Mouse (Mus musculus) hindlimb bud, embryonic 11.5 days (tissue): ENCODE results near the gene Zfp950.

Experiments
- DNase-seq: peaks from one replicate; pipeline ENCODE4 v3.0.0-alpha.2; 2012; ENCODE audit warnings: low read depth, low spot score; ENCODE audit errors: extremely low spot score

The Zfp950 gene

DNA sequence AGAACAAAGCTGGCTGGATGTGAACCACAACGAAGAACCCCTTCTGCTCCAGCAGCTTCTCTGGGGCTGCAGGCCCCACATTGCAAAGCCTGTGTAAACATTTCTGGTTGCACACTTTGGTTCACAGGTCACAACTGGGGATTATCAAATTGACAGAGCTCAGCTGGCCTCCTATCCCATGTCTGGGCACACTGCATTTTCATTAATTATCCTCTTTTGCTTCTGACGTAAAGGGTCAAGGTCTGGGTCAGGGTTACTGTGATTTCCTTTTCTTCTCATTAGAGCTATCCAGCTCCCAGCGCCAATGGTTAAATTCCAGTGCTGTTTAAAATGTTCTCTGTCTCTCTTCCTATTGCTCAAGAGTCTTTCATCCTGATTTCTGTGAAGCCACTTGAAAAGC lies 83.1 kb downstream of the Zfp950 start:
- DNase-seq, result peak; percentile 20

DNA sequence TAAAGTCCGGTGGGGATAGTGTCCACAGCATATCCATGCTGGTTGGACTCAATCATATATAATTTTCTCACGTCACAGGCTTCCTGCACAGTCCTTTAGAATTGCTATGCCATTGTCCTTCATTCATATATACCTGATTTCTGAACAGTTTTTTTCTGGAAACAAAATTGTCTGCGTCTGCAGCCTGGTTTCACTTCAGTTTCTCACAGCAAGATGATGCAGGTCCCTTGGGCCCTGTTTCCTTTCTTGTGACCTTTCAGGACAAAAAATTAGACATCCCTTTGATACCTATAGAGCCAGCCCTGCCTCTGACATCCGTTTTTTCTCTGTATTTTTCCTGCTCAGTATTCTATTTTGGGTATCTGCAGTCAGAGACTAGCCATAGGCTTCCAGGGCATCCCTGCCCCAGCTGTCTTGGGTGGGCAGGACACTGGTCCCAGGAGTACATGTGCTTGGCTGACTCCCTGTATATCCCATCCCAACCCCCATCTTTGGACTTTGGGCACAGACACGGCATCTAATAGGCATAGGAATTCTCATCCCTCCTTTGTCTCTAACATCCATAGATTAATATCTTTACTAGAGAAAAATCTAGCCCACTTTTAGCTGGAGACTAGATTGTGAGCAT lies 83.7 kb downstream of the Zfp950 start:
- DNase-seq, result no peak

DNA sequence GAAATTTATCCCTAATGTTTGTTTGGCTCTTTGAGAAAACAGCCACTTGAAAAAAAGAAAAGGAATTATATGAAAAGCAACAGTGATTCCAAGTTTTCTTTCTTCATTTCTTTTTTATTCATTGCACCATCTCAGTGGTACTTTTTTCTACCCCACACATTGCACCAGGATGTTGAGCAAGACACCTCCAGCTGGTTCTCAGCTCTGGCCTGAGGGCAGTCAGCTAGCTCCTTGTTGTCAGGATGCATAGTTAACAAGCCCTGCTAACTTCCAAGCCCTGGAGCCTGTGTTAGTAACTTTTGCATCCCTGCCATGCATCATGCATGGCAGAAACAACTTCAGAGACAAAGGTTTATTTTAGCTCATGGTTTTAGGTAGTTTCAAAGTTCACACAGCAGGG lies 87.9 kb downstream of the Zfp950 start:
- no peak for DNase-seq

DNA sequence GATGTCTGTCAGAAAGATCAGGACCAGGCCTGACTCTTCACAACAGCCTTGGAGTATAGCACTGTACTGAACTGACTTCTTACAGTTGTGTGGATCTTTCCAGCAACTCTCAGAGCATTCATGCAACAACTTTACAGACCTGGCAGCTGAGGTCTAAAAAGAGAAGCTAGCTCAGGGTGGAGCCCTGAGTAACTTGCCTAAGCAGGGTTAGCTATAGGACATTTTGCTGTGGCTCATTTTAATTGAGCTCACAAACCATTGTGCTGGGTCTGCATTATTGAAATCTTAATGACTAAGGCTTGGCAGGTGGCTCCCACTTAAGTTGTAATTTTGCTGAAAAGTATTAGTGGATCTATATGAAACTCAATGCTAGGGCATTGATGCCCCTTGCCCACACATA lies 88.6 kb downstream of the Zfp950 start:
- no peak for DNase-seq

DNA sequence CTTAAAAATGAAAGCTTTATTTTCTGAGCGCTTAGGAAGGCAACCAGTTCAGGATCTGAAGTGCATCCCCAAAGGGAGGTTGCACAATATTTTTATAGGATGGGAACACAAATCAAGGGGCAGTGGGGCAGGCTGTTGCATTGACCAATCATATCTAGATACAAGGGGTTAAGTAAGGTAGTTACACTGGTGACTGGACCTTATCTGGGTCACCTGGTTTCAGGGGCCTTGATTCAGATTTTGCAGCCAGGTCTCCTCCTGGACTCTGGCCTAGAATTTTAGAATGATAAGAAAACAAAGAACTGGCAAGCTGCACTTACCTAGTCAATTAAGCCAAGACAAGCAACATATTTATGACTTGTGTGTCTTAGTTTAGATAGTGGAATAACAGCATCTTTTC lies 89.5 kb downstream of the Zfp950 start:
- DNase-seq, result no peak

DNA sequence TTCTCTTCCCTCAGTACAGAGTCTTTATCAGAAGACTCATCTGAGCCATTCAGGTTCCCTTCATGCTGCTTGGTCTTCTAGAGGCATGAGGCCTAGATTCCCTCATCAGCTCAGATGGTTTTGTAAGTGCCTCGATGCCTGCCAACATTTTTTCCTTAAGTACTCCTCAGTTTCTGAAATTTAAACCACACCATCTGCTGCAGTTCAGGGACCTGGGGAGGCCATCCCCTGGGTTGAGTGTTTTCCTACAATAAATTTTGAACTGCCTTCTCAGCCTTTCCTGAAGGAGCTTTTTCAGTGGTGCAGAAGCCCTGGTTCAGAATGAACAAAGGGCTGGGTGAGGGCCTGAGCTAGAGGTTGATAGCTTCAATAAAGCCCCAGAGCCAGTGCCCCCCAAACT lies 91.2 kb downstream of the Zfp950 start:
- no peak for DNase-seq

DNA sequence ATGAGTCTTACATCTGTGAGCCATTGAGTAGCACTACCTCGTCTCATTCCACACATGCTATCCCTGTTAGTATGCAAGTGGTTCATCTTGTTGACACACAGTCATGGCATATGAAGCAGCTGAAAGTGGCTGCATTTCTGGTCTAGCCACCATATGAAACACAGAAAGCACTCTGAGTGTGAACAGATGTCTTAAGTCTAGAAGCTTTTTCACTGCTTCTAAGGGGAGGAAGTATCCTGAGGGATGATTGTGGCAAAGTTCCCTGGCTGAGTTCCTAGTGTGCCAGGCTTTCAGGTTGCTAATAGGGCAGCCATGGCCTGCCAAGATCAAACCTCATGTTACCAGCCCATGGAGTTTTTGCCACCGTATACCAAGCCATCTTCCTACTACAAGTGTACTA lies 92.0 kb downstream of the Zfp950 start:
- DNase-seq, result no peak

DNA sequence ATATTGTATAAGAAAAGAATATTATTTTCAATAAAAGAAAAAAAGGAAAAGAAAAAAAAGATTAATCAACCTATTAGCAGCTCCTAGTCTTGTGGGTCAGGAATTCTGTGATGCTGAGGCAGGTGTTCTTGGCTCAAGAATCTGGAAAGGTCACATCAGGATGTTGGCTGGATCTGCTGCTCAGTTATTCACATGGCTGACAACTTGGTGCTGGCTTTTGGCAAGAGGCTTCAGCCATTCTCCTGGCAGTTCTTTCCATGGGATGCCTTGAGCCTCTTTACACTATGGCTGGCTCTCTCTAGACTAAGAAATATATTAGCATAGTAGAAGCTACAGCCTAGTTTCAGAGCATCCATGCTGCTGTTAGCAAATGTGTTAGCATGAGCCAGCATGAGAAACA lies 101.5 kb downstream of the Zfp950 start:
- DNase-seq, result no peak

DNA sequence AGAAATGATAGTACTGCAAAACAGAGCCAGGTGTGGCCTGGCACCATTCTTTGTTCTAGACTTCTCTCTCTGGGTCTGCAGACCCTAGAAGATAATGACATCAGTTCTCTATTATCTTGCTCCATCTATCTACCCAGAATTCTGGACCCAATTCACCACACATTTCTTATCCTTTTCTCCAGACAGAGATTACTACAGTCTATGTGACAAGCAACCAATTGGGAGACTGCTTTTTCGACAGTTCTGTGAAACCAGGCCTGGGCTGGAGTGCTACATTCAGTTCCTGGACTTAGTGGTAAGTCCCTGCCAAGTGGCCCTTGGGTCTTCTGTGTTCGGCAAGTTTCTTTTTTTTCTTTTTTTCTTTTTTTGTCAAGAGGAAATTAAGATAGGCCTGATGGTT lies 109.1 kb downstream of the Zfp950 start:
- DNase-seq, result no peak

DNA sequence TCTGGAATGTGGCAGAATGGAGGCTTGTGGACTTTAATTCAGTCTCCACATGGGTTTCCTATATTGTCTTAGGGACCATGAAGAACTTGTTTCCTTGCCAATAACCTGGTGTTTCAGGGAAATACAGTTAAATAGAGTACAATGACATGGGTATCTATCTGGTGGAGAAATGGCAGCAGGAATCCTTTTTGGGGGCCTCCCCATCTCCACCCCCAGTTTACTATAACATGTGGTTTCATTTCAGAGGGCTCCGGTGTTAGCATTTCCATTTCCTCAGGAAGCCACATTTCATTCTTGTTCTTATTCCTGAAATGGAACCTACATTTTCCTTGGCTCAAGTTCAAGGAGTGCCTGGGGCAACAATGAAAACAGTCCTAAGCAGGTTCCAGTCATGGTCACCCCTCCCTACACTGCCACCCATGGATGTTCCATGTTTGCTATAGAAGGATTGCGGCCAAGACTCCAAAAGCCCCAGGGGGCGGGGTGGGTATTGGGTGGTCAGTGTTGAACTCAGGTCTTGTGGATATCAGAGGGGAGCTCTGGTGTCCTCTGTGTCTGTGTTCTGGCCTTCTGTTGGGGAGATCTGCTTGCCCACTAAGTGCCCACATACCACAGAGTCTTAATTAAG lies 118.6 kb downstream of the Zfp950 start:
- no peak for DNase-seq

DNA sequence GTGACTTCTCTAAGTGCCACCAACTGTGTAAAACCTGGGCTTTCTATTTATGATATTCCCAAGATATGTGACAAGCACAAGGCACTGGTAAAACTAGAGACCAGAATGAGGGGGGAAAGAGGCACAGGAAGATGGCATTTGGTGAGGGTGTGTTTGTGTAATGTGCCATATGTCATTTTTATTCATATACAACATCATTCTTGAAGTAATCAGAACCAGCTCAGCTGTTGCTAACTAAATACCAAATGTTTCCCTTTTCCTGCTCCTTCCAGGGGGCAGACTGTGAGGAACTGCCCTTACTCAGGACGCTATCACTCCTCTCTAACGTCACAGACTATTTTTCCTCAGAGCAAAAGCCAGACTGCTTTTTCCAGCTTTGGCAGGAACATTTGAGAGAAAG lies 119.1 kb downstream of the Zfp950 start:
- DNase-seq, result no peak

DNA sequence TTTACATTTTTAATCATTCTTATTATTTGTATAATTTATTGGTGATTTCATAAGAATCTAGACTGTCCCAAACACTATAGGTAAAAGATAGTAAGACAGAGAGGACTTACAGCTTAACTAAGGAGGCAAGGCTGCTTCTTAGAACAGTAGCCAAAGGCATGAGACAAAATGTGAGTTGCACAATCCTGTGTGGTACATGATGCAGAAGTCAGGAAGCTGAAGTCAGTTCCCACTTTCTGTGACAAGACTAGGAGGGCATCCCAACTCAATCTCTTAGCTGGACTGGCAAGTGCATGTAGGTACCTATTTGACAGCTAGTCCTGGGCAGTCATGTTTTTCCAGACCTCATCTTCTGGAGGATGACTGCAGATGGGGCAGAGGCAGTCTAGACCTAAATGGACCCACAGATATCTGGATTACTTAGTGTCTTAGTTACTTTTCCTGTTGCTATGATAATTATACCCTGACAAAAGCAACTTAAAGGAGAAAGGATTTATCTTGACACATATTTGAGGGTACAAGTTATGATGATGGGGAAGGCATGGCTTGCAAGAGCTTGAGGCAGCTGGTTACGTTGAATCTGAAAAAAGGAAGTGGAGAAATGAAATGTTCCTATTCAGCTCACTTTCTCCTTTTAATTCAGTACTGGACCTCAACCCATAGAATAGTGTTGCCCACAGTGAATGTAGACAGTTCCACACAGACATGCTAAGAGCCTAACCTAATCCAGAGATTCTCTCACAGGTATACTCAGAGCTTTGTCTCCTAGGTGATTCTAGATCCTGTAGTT lies 123.0 kb downstream of the Zfp950 start:
- DNase-seq, result no peak

DNA sequence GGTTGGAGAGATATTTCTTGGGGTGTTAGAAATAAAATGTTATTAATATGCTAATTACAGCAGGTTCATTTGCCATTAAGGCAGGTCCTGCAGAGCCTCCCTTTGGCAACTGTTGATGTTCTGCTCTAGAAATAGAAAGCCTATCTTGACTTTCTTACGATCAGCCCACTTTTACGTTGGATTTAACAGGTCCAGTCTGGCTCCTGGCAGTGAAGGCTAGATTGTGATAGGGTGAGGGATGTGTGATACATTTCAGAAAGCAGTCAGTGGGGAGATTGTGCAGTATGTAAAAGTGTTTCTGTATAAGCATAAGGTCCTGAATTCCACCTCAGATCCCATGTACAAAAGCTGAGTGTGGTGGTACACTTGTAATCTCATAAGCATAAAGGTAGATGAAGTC lies 131.4 kb downstream of the Zfp950 start:
- DNase-seq, result no peak
